Mouse (Mus musculus): ENCODE measurements around the gene Eno3. TPM values are rescaled to one million over a fixed set of nuclear protein-coding genes. Genes with fewer than 3 reads are reported as not detected.

The Eno3 gene
- total RNA-seq (2021), result 1 to 10 TPM; 8.3 to 8.6 TPM
- long read RNA-seq, experiment 1, partial matches to known transcripts, result 1 of 8 reads
- long read RNA-seq, experiment 1, other reads (novel, unspliced or antisense), result 5 of 8 reads
- long read RNA-seq, experiment 2, partial matches to known transcripts, result 0 of 9 reads
- long read RNA-seq, experiment 2, other reads (novel, unspliced or antisense), result 8 of 9 reads

DNA sequence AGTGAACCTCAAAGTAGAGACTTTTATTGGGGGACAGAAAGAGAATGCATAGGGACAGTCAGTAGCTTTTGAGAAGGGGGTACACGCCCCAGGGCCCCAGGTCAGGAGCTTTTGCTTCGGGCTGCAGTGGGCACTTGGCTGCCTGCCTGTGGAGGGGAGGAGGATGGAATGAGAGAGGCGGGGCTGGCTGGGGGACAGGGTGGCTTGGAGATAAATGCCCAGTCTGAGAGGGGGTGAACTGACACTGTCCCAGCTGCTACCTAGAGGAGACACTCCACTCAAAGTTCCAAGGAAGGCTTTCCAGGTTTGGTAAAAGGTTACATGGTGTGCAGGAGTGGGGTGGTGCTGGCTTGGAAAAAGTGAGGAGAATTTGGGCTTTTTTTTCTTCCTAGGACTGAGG is at the start of gene Eno3:
Eno3 (plus strand) TSS at position 239 of the 400 bp plus-strand sequence.
- intact Hi-C loops (cut with DNase I), result no loop called here

GRCm38 (mm10) chr11:70607611-70608010 is 49.4 kb upstream of the Eno3 start:
- DNase-seq (ENCODE audit: low spot score in 2 of 2), result no peak
- intact Hi-C loops (cut with DNase I), result loop anchor here (5.0 kb wide), 2 partner anchors 45 to 65 kb away; partner anchors contain the start of genes Mink1 and Pld2

More for the DNA sequence above, at the start of gene Eno3:
- DNase-seq (ENCODE audit: low spot score in 2 of 2), result no peak

DNA sequence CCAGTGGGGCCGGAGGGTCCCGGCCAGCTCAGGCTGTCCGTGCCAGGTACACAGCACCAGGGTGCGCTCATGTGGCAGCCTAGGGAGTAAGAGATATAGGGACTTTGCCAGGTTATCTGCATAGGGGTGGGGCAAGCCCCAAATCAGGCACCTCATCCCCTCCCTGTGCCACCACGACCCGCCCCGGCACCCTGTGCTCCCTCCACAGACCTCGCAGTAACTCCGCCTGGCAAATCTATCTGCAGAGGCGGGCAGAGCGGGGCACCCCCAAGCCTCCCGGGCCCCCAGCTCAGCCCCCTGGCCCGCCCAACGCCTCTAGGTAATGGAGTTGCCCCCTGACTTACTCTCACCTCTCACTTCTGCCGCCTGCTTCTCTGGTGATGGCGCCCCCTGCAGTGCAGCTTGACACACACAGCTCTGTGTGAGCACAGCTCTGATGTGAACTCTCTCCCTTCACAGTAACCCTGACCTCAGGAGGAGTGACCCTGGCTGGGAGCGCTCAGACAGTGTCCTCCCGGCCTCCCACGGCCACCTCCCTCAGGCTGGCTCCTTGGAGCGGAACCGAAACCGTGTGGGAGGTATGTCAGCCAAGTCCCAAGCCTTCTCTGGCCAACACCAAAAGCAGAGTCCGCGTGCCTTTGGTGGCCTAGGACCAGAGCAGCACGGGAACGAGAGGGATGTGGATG is 48.5 kb upstream of the Eno3 start:
- no peak for DNase-seq (ENCODE audit: low spot score in 2 of 2)
- intact Hi-C loops (cut with DNase I), result loop anchor here (5.0 kb wide), 2 partner anchors 46 to 66 kb away; partner anchors contain the start of genes Mink1 and Pld2

DNA sequence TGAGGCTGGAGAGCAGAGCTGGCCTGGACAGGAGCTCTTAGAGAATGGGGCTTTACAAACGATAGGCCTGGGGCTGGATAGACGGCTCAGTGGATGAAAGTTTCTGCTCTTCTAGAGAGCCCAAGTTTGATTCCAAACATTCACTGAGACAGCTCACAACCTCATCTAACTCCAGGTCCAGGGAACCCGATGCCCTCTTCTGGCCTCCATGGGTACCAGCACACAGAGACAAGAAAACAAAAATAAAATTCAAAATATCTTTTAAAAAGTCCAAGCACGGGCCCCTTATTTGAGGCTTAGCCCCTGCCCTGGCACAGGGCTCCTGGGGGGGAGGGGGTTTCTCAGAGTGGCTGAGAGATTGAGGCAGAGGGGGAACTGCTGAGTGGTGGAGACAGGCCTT is 46.2 kb upstream of the Eno3 start:
- DNase-seq (ENCODE audit: low spot score in 2 of 2), result no peak
- intact Hi-C loops (cut with DNase I), result no loop called here

DNA sequence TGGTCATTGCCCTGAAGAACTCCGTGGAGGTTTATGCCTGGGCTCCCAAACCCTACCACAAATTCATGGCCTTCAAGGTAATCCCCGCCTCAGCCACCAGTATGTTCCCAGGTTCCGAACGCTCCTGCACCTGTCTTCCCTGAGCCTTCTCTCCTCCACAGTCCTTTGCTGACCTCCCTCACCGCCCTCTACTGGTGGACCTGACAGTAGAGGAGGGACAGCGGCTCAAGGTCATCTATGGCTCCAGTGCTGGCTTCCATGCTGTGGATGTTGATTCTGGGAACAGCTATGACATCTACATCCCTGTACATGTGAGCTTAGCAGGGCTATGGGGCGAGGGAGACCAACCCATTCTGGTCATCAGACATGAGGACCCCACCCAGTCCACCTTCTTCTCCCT is 44.5 kb upstream of the Eno3 start:
- DNase-seq (ENCODE audit: low spot score in 2 of 2), result no peak
- intact Hi-C loops (cut with DNase I), result no loop called here

- intact Hi-C loops (cut with DNase I), result no loop called here
- DNase-seq (ENCODE audit: low spot score in 2 of 2), result no peak
Observed at GRCm38 (mm10) chr11:70615074-70615473, 41.9 kb upstream of the Eno3 start.

DNA sequence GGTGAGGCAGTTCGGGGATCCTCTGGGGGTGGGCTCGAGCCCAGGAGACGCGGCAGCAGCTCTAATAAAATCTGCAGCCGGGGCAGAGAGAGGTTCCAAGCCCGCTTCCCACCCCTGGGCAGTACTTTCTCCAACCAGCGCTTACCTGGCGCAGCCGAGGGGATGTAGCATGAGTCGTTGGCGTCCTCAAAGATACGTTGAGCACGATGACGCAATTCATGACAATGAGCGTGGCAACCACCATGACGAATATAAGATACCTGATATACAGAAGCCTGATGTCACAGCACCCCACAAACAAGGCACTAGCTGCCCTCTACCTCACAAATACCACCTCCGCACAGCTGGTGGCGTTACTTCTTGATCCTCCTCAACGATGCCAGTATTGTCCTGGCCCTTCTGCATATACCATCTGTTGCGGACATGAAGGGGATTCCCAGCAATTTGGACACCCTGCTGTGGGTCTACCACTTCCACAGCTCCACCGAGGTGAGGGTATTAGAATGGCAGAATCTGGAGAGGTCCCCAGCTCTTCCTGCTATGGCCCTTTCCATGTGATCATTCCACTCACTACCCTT is 41.4 kb upstream of the Eno3 start, which contains the start of gene 4930544D05Rik:
4930544D05Rik (plus strand) TSS at position 333 of the 578 bp plus-strand sequence.
- intact Hi-C loops (cut with DNase I), result no loop called here
- DNase-seq (ENCODE audit: low spot score in 2 of 2), result no peak

DNA sequence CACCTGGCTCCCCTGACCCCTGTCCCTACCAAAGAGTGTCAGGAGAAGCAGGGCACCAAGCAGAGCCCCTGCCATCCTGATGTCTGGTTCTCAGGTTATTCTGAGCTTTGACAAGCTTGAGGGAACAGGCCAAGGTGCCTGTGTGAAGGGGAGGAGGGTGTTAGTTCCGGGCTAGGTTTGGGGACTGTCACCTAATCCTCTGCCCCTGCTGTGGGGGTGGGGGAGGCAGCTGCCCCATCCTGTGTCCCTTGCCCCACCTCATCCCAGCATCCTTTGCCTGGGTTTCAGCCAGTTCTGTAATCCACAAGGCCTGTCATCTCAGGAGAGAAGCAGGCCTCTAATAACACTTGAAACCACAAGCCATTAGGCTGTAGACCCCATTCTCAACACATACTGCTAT is 37.9 kb upstream of the Eno3 start, which contains the start of gene Chrne:
Chrne (minus strand) TSS at position 116 of the 400 bp plus-strand sequence.
- no peak for DNase-seq (ENCODE audit: low spot score in 2 of 2)
- intact Hi-C loops (cut with DNase I), result no loop called here

- intact Hi-C loops (cut with DNase I), result no loop called here
- no peak for DNase-seq (ENCODE audit: low spot score in 2 of 2)
Observed at GRCm38 (mm10) chr11:70621972-70622814, 34.8 kb upstream of the Eno3 start.

DNA sequence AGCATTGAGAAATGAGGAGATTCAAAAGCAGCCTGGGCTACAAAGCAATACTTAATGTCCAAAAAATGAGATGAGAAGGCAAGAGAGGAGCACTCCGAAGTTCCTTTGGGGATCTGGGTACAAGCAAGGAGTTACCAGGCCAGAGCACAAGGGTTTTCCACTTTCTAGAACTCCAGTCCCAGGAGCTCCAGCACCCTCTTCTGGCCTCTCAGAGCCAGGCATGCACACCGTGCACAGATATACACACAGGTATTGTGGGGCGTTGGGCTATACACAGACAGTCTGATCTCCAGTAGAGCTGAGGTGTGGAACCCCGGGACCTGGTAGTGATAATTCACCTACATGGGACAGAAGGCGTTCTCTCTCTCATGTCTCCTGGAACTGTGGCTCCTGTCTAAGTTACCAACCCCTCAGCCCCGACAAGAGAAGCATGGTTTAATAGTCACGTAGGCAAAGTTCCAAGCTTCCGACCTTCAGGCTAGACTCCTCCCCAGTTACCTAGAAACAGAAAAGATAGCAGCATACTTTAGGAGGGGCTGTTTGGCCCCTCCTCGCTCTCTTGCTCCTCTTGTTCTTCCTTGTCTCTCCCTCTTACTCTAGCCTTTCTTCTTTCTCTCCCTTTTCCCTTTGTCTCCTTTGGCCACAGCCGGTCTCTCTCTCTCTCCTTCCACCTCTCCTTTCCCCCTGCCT is 33.8 kb upstream of the Eno3 start:
- intact Hi-C loops (cut with DNase I), result no loop called here
- DNase-seq (ENCODE audit: low spot score in 2 of 2), result no peak

- intact Hi-C loops (cut with DNase I), result no loop called here
- no peak for DNase-seq (ENCODE audit: low spot score in 2 of 2)
Observed at GRCm38 (mm10) chr11:70625473-70625872, 31.5 kb upstream of the Eno3 start.

GRCm38 (mm10) chr11:70626877-70627276 is 30.1 kb upstream of the Eno3 start:
- intact Hi-C loops (cut with DNase I), result no loop called here
- no peak for DNase-seq (ENCODE audit: low spot score in 2 of 2)

DNA sequence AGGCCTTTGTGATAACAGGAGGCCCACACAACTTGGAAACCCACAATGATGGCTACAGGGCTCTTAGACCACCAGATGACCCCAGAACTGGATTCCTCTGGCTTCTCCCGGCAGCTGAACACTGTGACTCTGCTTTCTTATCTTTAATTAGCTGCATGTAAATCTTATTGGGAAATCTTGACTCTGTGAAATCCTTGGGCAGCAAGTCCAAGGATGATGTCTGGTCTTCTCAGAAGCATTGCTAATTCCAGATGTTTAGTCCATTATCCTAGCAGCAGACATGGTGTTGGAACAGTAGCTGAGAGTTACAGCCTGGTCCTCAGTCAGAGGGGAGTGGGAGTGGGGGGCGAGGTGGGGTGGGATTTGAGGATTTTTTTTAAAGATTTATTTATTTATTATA is 28.6 kb upstream of the Eno3 start:
- DNase-seq (ENCODE audit: low spot score in 2 of 2), result no peak
- intact Hi-C loops (cut with DNase I), result no loop called here

DNA sequence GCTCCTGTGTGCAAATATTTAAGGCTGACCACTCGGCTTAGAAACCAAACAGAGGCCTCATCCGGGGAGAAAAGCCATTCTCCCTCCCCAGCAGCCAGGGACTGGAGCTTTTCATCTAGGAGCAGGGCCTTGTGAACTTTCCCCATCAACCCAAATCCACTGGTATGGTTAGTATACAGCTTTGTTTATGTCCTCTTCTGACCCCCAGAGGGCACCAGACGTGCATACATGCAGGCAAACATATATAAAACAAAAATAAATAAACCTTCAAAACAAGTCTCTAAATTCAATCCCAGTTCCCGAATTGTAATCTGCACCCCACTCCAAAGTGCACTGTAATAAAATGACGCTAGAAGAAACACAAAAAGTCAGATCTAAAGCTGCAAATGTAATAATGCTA is 27.4 kb upstream of the Eno3 start:
- no peak for DNase-seq (ENCODE audit: low spot score in 2 of 2)
- intact Hi-C loops (cut with DNase I), result no loop called here

- DNase-seq (ENCODE audit: low spot score in 2 of 2), result no peak
- intact Hi-C loops (cut with DNase I), result loop anchor here (5.0 kb wide), 1 partner anchor 127 kb away; no protein-coding TSS in a partner anchor
Observed at GRCm38 (mm10) chr11:70630129-70630528, 26.9 kb upstream of the Eno3 start.

GRCm38 (mm10) chr11:70635601-70636000 is 21.4 kb upstream of the Eno3 start:
- intact Hi-C loops (cut with DNase I), result no loop called here
- DNase-seq (ENCODE audit: low spot score in 2 of 2), result no peak

- intact Hi-C loops (cut with DNase I), result no loop called here
- no peak for DNase-seq (ENCODE audit: low spot score in 2 of 2)
Observed at GRCm38 (mm10) chr11:70637764-70638163, 19.2 kb upstream of the Eno3 start.

DNA sequence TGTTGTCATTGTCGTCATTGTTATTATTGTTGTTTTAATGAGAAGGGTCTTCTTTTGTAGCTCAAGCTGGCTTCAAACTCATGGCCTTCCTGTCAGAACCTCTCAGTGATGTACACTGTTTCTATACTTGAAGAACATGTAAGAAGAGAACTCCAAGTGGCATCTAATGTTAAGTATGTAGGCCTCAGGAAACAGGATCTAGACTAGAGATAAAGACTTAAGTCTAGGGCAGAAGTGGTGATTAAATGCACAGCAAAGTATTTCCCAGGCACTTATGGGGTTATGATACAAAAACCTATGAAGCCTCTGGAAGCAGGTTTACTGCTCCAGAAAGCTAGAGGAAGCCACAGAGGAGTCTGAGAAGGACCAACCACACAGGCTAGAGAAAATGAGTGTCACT is 18.7 kb upstream of the Eno3 start:
- intact Hi-C loops (cut with DNase I), result no loop called here
- no peak for DNase-seq (ENCODE audit: low spot score in 2 of 2)

DNA sequence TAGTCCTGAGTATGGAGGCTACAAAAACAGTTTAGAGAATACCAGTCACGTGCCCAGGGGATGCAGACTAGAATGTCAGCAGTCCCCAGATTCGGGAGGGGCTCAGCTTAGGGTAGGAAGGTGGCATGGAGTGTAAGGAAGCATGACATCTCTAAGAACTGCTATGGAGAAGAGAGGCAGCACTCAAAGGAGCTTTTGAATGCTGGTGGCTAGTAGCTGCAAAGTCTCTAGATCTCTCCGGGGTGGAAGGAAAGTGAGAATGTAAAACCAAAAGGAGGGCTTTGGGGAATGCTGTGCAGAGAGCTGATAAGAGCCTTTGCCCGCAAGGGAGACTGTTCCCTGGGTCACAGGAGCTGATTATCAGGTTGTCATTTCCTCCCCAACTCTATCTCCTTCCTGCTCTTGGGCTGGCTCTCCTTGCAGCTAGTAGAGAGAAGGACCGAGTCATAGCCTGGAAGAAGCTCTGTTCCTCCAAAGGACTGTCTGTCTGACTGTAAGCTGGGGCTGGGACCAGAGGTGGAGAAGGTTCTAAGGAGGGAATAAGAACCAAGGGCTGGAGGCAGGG is 18.2 kb upstream of the Eno3 start, which contains the start of gene Gp1ba:
Gp1ba (plus strand) TSS at position 409 of the 565 bp plus-strand sequence.
- intact Hi-C loops (cut with DNase I), result no loop called here
- no peak for DNase-seq (ENCODE audit: low spot score in 2 of 2)

All from left cerebral cortex, postnatal 14 days (tissue).